8 mouse cellular contexts compared by ENCODE assay signal in genomic region chr9:44965126-44965832, GRCm38 (mm10). TPM values are rescaled to one million over a fixed set of nuclear protein-coding genes. Genes with fewer than 3 reads are reported as not detected.
DNase-seq lines count a peak whose midpoint lies in the region; ATAC-seq and TF ChIP-seq lines count a peak whose summit lies in the region.

Gene Ube4a, minus strand, starts transcription at chr9:44965600.

- TF ChIP-seq POLR2A in cortical plate, adult 2 months (IDR thresholded peaks at IDR 0.05; ENCODE audit: extremely low read depth, insufficient read depth, low read length) = peak; percentile 92

- peaks cover 3% of the 10 kb centered on the region for H3K27me3 ChIP-seq in megakaryocyte, embryonic 14.5 days (replicated peaks)

- H3K4me3 ChIP-seq in cortical plate, adult 2 months (ENCODE audit: insufficient read depth, low read length) = peak within 1 kb of the TSS; percentile 51
- peak within 1 kb of the TSS; percentile 97 for H3K4me3 ChIP-seq in megakaryocyte, embryonic 14.5 days (replicated peaks)

- H3K36me3 ChIP-seq in megakaryocyte, embryonic 14.5 days (replicated peaks; ENCODE audit: low read length) = peaks cover 34% of the 10 kb centered on the region

- DNase-seq in gastrocnemius, adult 8-10 months (ENCODE audit: low spot score in 2 of 2) = peak; percentile 96 to 97
- DNase-seq in hindlimb bud, embryonic 11.5 days (ENCODE audit: extremely low spot score, low read depth, low spot score) = peak; percentile 97
- peak; percentile 98 to 99 for DNase-seq in left cerebral cortex, adult 8-10 months (ENCODE audit: low spot score in 2 of 2)
- peak; percentile 99 to 100 for DNase-seq in right cerebral cortex, postnatal 10 days (ENCODE audit: low spot score in 2 of 2)
- DNase-seq in urinary bladder, postnatal 25 days (ENCODE audit: low spot score) = peak; percentile 99

- TF ChIP-seq CTCF in cortical plate, adult 2 months (IDR thresholded peaks at IDR 0.05; ENCODE audit: extremely low read depth, insufficient read depth, low read length) = no peak

- 0 out of 2 replicates have a peak within 1 kb of the TSS, but pooled peaks have one; percentile 12 for H3K27ac ChIP-seq in cortical plate, adult 2 months (ENCODE audit: insufficient read depth, low read length)

- H3K4me1 ChIP-seq in cortical plate, adult 2 months (ENCODE audit: control insufficient read depth, insufficient read depth, low read length) = no peaks in the 10 kb centered on the region
- H3K4me1 ChIP-seq in megakaryocyte, embryonic 14.5 days = peaks cover 36% of the 10 kb centered on the region

- H3K9me3 ChIP-seq in megakaryocyte, embryonic 14.5 days = no peaks in the 10 kb centered on the region

- ATAC-seq in activated CD4-positive, CD25-positive, alpha-beta regulatory T cell, adult 4 months = peak; percentile 84

RNA-seq across cellular contexts. Expression of gene Ube4a, which starts in this region (rescaled TPM):
- 10 to 100 TPM; 34.0 to 38.4 TPM for polyA plus RNA-seq in activated CD4-positive, CD25-positive, alpha-beta regulatory T cell, adult 4 months (2017; shearing (Covaris generic))
- 24.1 and 26.1 TPM in 2 replicates for polyA plus RNA-seq in cortical plate, adult 2 months (2012; rRNA removed)
- 10 to 100 TPM; 37.3 to 48.3 (median 41.4) TPM for total RNA-seq in gastrocnemius, adult 8-10 months (2022)
- total RNA-seq in left cerebral cortex, adult 8-10 months (2022) = 10 to 100 TPM; 62.3 to 70.2 (median 68.5) TPM
- 0.76 and 2.0 TPM in 2 replicates for polyA plus RNA-seq in megakaryocyte, embryonic 14.5 days (2012; ENCODE audit: insufficient read depth, low replicate concordance)

Comparison
In these comparisons a context has a peak if more than half of its experiments do, and no peak if none do; other contexts are left out.
1. Peak in every context shown above with its lines: DNase-seq, ATAC-seq, H3K4me3 ChIP-seq and H3K27ac ChIP-seq.